Mouse (Mus musculus) neural tube, embryonic 14.5 days (tissue): ENCODE measurements around the gene Tmem178. TPM values are rescaled to one million over a fixed set of nuclear protein-coding genes. Genes with fewer than 3 reads are reported as not detected.
A peak's percentile ranks its signal among the peaks of the same experiment; 100 is the strongest.

ENCODE experiments used
- ATAC-seq: fragments of 200-750 bp; cut with Nextera tagmentation; 2 replicates; pipeline ENCODE4 v1.8.0; 2017; ENCODE audit warnings: low read depth, mild to moderate bottlenecking, moderate TSS enrichment, moderate library complexity
- H3K27ac ChIP-seq: fragments of 300-500 bp; sonication (generic); 2 replicates; pipeline ENCODE4 v1.5.1; 2014; ENCODE audit warnings: low read depth, mild to moderate bottlenecking, control low read depth, low read length, moderate library complexity, mixed read lengths
- H3K27me3 ChIP-seq: fragments of 300-500 bp; sonication (generic); 2 replicates; pipeline ENCODE4 v1.6.1; 2014; ENCODE audit warnings: low read length; ENCODE audit not compliant: control insufficient read depth, insufficient read depth
- H3K36me3 ChIP-seq: fragments of 300-500 bp; sonication (generic); 2 replicates; pipeline ENCODE4 v1.6.1; 2014; ENCODE audit warnings: low read length, mixed read lengths; ENCODE audit not compliant: control insufficient read depth, insufficient read depth
- H3K4me1 ChIP-seq: fragments of 300-500 bp; sonication (generic); 2 replicates; pipeline ENCODE4 v1.6.1; 2014; ENCODE audit warnings: low read length; ENCODE audit not compliant: control insufficient read depth, insufficient read depth
- H3K4me2 ChIP-seq: fragments of 300-500 bp; sonication (generic); 2 replicates; pipeline ENCODE4 v1.6.1; 2014; ENCODE audit warnings: mild to moderate bottlenecking, low read depth, low read length, control low read depth
- H3K4me3 ChIP-seq: fragments of 300-500 bp; sonication (generic); 2 replicates; pipeline ENCODE4 v1.5.1; 2014; ENCODE audit warnings: low read depth, low read length, control low read depth, mixed read lengths
- H3K9ac ChIP-seq: fragments of 300-500 bp; sonication (generic); replicated peaks from 2 replicates; pipeline ENCODE4 v1.6.1; 2014; ENCODE audit warnings: low read depth, mild to moderate bottlenecking, control low read depth, low read length, mixed read lengths
- H3K9me3 ChIP-seq: fragments of 300-500 bp; sonication (generic); 2 replicates; pipeline ENCODE4 v1.6.1; 2016; ENCODE audit warnings: low read length; ENCODE audit not compliant: control insufficient read depth
- WGBS: fragments of 180-500 bp; shearing (Covaris S2); extraction: QIAGEN DNeasy Blood & Tissue Kit; methylation state at CpG from one replicate; pipeline ENCODE4 v1.1.7; 2014; 5-methylcytosine and 5-hydroxymethylcytosine counted together
- polyA plus RNA-seq: library from polyadenylated mRNA; unstranded; fragments of >200 nt; fragmentation: Nextera tagmentation; extraction: Ambion mirVana; gene quantifications from 2 replicates; pipeline ENCODE4 v1.2.1, GENCODE M21; 2014

Tmem178 gene
- polyA plus RNA-seq, 1 experiment from 2014 or later = 37.3 TPM

GRCm38 (mm10) chr17:80977245-80977644, 32.8 kb downstream of the Tmem178 start:
- Histone ChIP-seq H3K4me2 (no peak overlapping the region), H3K4me3 (no peak overlapping the region), H3K27ac (no peak overlapping the region), H3K9me3 (no peaks in the 10 kb centered on the region), H3K9ac (no peak overlapping the region), H3K4me1 (0 out of 2 replicates have a peak, but pooled peaks cover 7% of the 10 kb centered on the region), H3K27me3 (no peaks in the 10 kb centered on the region), H3K36me3 (no peaks in the 10 kb centered on the region)
- no peak for ATAC-seq
- 84% methylated on average over 5 of the region's 5 CpGs for WGBS

DNA sequence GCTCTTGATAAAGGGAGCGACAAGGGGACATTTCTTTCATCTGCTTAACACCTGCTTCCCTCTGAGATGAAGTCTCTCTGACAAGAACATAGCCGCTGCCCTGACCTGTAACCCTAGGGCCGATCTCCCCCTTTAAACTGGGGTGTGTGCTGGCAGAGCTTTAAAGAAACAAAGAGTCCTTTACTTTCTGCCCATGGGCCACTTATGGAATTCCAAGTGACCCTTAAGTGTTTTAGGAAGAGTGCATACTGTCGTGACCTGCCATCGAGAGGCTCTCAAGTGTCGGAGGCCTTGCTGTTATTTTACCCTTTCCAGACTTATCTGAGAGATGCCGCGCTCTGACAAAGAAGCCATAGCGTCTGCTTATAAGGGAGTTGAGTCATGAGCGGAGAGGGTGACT, 35.7 kb downstream of the Tmem178 start:
- Histone ChIP-seq H3K9me3 (no peaks in the 10 kb centered on the region), H3K4me1 (0 out of 2 replicates have a peak, but pooled peaks cover 9% of the 10 kb centered on the region), H3K36me3 (no peaks in the 10 kb centered on the region), H3K4me2 (no peak overlapping the region), H3K27me3 (no peaks in the 10 kb centered on the region), H3K4me3 (no peak overlapping the region), H3K9ac (no peak overlapping the region), H3K27ac (no peak overlapping the region)
- ATAC-seq = no peak
- WGBS = 77% methylated on average over 10 of the region's 10 CpGs

- no peak overlapping the region for H3K4me3 ChIP-seq
- peak overlapping the region; percentile 66 for H3K27ac ChIP-seq
- no peak overlapping the region for H3K9ac ChIP-seq
- 62% methylated on average over 12 of the region's 12 CpGs for WGBS
- H3K4me2 ChIP-seq = no peak overlapping the region; the same call in 1 of the 2 replicates
- no peaks in the 10 kb centered on the region for H3K36me3 ChIP-seq
- H3K9me3 ChIP-seq = no peaks in the 10 kb centered on the region
- ATAC-seq = 0 out of 2 replicates have a peak, but pooled peaks have one; percentile 47
- 0 out of 2 replicates have a peak, but pooled peaks cover 9% of the 10 kb centered on the region for H3K4me1 ChIP-seq
- no peaks in the 10 kb centered on the region for H3K27me3 ChIP-seq
These were observed 37.4 kb downstream of the Tmem178 start for GRCm38 (mm10) chr17:80981721-80982411.

DNA sequence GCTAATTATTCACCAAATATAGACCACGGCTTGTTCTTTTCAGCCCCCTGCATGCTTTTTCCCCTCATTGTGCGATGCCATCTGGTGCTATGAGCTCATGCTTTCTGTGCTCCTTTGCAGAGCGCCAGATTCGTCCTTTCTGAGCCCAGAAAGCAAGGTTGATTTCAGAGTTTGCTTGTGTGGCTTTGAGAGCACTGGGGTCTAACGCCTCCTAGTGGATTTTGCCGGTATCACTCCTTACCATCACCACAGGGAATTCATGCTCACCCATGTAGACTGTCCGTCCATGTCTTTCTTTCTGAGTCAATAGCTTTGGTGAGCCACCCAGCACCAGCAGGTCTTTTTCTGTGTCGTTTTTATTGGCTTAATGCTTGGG, 38.0 kb downstream of the Tmem178 start:
- Histone ChIP-seq H3K4me2 (no peak overlapping the region; the same call in 1 of the 2 replicates), H3K27ac (peak overlapping the region; percentile 66), H3K9me3 (no peaks in the 10 kb centered on the region), H3K4me3 (no peak overlapping the region), H3K36me3 (no peaks in the 10 kb centered on the region), H3K4me1 (0 out of 2 replicates have a peak, but pooled peaks cover 9% of the 10 kb centered on the region), H3K9ac (no peak overlapping the region), H3K27me3 (no peaks in the 10 kb centered on the region)
- peak; percentile 85 for ATAC-seq
- 8% methylated on average over 8 of the region's 8 CpGs for WGBS

DNA sequence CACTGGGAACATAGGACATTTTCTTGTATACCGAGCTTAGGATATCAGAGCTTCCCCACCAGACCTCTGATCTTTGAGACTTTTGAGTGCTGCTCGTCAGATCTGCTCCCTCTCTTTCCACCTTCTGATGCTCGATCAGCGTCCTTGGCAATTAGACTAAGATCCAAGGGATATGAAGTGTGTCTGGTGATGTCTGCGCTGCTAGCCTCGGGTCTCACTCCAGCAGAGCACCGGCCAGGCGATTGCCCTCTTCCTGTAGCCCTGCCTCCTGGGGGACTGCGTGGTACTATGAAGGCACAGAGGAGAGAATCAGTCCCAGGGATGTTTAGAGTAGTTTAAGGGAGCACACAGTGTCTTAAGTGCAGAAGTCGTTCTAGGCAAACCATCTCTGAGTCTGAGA, 38.5 kb downstream of the Tmem178 start:
- Histone ChIP-seq H3K4me3 (no peak overlapping the region), H3K27ac (no peak overlapping the region), H3K4me1 (0 out of 2 replicates have a peak, but pooled peaks cover 9% of the 10 kb centered on the region), H3K27me3 (no peaks in the 10 kb centered on the region), H3K36me3 (no peaks in the 10 kb centered on the region), H3K9ac (no peak overlapping the region), H3K9me3 (no peaks in the 10 kb centered on the region), H3K4me2 (no peak overlapping the region)
- no peak for ATAC-seq
- WGBS = 76% methylated on average over 10 of the region's 10 CpGs

GRCm38 (mm10) chr17:80991535-80992127, 47.2 kb downstream of the Tmem178 start:
- H3K4me1 ChIP-seq = 0 out of 2 replicates have a peak, but pooled peaks cover 7% of the 10 kb centered on the region
- WGBS = 70% methylated on average over 8 of the region's 8 CpGs
- H3K27me3 ChIP-seq = no peaks in the 10 kb centered on the region
- H3K36me3 ChIP-seq = no peaks in the 10 kb centered on the region
- no peaks in the 10 kb centered on the region for H3K9me3 ChIP-seq
- H3K9ac ChIP-seq = no peak overlapping the region
- no peak overlapping the region for H3K27ac ChIP-seq
- ATAC-seq = no peak; the same call in 1 of the 2 replicates
- H3K4me3 ChIP-seq = no peak overlapping the region
- H3K4me2 ChIP-seq = no peak overlapping the region

DNA sequence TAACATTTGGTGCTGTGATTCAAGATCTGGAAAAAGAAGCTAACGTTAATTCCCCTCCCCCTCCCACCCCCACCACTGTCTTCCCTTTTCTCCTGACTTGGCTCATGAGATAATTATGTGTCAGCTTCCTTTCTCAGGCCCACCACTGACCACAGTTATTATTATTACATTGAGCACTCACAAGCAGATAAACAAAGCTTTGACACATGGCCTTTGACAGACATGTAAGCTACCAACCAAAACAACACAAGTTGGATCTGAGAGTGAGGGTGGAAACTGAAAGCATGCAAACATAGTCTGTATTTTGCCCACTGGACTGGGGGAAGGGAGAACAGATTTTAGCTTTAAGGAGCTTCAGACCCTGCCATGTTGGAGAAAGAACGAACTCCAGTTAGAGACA, 52.8 kb downstream of the Tmem178 start:
- no peak overlapping the region for H3K4me2 ChIP-seq
- H3K27me3 ChIP-seq = no peaks in the 10 kb centered on the region
- H3K9me3 ChIP-seq = no peaks in the 10 kb centered on the region
- H3K36me3 ChIP-seq = no peaks in the 10 kb centered on the region
- no peaks in the 10 kb centered on the region for H3K4me1 ChIP-seq
- H3K27ac ChIP-seq = no peak overlapping the region
- no peak overlapping the region for H3K9ac ChIP-seq
- ATAC-seq = no peak
- no peak overlapping the region for H3K4me3 ChIP-seq
- WGBS = 81% methylated on average over 2 of the region's 2 CpGs

DNA sequence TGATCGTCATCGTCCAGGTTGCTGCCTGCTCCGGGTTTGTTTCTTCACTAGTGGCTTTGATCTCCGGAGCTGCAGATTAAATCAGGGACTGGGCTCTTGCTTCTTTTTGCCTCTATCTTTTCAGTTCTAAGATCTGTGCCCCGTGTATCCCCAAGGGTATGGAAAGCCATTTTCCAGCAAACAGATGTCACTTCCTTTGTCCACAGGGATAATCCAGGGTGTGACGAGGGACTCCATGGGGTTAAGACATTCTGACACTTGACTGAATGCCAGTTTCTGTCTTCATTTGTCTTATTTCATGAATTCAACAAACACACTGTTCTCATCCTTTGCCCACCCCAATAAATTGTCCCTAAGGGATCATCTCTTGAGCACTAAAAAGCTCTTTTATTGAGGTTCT, 54.5 kb downstream of the Tmem178 start:
- Histone ChIP-seq H3K9ac (no peak overlapping the region), H3K36me3 (no peaks in the 10 kb centered on the region), H3K4me1 (no peaks in the 10 kb centered on the region), H3K27me3 (no peaks in the 10 kb centered on the region), H3K9me3 (no peaks in the 10 kb centered on the region), H3K4me2 (no peak overlapping the region), H3K27ac (no peak overlapping the region), H3K4me3 (no peak overlapping the region)
- ATAC-seq = no peak
- 54% methylated on average over 6 of the region's 6 CpGs for WGBS

GRCm38 (mm10) chr17:81001010-81001409, 56.6 kb downstream of the Tmem178 start:
- Histone ChIP-seq H3K27ac (no peak overlapping the region), H3K4me3 (no peak overlapping the region), H3K27me3 (no peaks in the 10 kb centered on the region), H3K36me3 (no peaks in the 10 kb centered on the region), H3K4me2 (no peak overlapping the region), H3K9ac (no peak overlapping the region), H3K4me1 (peaks cover 9% of the 10 kb centered on the region; the same call in 1 of the 2 replicates), H3K9me3 (no peaks in the 10 kb centered on the region)
- no peak for ATAC-seq
- 62% methylated on average over 12 of the region's 12 CpGs for WGBS
